ENCODE assay signal across 16 mouse cellular contexts in genomic region chr7:144626042-144626441, GRCm38 (mm10). TPM values are rescaled to one million over a fixed set of nuclear protein-coding genes. Genes with fewer than 3 reads are reported as not detected.
DNase-seq lines count a peak whose midpoint lies in the region; ATAC-seq lines count a peak whose summit lies in the region.
"Had no signal": no experiment of that assay in that cellular context is flagged by ENCODE, and none has a peak within 500 bp of the region (broad histone marks: within the 10 kb centered on the region; RNA-seq: fewer than 3 reads in every experiment).

No protein-coding gene starts in this region.

- no peak overlapping the region for H3K9ac ChIP-seq in forebrain, embryonic 16.5 days (replicated peaks; ENCODE audit: low read depth, low read length)
- no peak overlapping the region for H3K9ac ChIP-seq in midbrain, embryonic 14.5 days (replicated peaks; ENCODE audit: low read length)
- H3K9ac ChIP-seq: heart, embryonic 12.5 days; liver, embryonic 14.5 days; neural tube, embryonic 15.5 days had no signal

- no peak overlapping the region for H3K4me3 ChIP-seq in forebrain, embryonic 10.5 days
- no peak overlapping the region for H3K4me3 ChIP-seq in forebrain, embryonic 16.5 days (replicated peaks; ENCODE audit: low read length)
- no peak overlapping the region for H3K4me3 ChIP-seq in brown adipose tissue, adult 24 weeks (ENCODE audit: insufficient read depth, low read depth, low read length)
- no peak overlapping the region for H3K4me3 ChIP-seq in midbrain, embryonic 14.5 days (replicated peaks; ENCODE audit: low read depth, low read length)
- H3K4me3 ChIP-seq: gastrocnemius, adult 2 months; heart, embryonic 12.5 days; neural tube, embryonic 15.5 days had no signal

- peaks cover 9% of the 10 kb centered on the region; the same call in 1 of the 2 replicates for H3K9me3 ChIP-seq in forebrain, embryonic 10.5 days
- no peaks in the 10 kb centered on the region for H3K9me3 ChIP-seq in forebrain, embryonic 16.5 days (ENCODE audit: control insufficient read depth, low read length)
- H3K9me3 ChIP-seq in midbrain, embryonic 14.5 days (ENCODE audit: control insufficient read depth, low read length): no peaks in the 10 kb centered on the region
- H3K9me3 ChIP-seq: neural tube, embryonic 15.5 days had no signal

- intact Hi-C loops in left cerebral cortex, postnatal 4 days (cut with DNase I): no loop called here
- intact Hi-C loops in left cerebral cortex, postnatal 14 days (cut with DNase I): no loop called here

- peaks cover 75% of the 10 kb centered on the region for H3K27me3 ChIP-seq in forebrain, embryonic 10.5 days (ENCODE audit: poor library complexity, severe bottlenecking)
- H3K27me3 ChIP-seq in forebrain, embryonic 16.5 days (replicated peaks; ENCODE audit: control insufficient read depth, insufficient read depth, low read length): no peaks in the 10 kb centered on the region
- H3K27me3 ChIP-seq in midbrain, embryonic 14.5 days (ENCODE audit: control insufficient read depth, insufficient read depth, low read length): no peaks in the 10 kb centered on the region

- peaks cover 75% of the 10 kb centered on the region for H3K4me1 ChIP-seq in forebrain, embryonic 10.5 days
- peaks cover 27% of the 10 kb centered on the region for H3K4me1 ChIP-seq in forebrain, embryonic 16.5 days (replicated peaks; ENCODE audit: control insufficient read depth, insufficient read depth, low read length)
- no peaks in the 10 kb centered on the region for H3K4me1 ChIP-seq in brown adipose tissue, adult 24 weeks (ENCODE audit: control insufficient read depth, insufficient read depth, insufficient read length, low read length)
- peaks cover 40% of the 10 kb centered on the region for H3K4me1 ChIP-seq in midbrain, embryonic 14.5 days (ENCODE audit: control insufficient read depth, insufficient read depth, low read length)

- H3K4me2 ChIP-seq in forebrain, embryonic 16.5 days (ENCODE audit: low read length): no peak overlapping the region
- no peak overlapping the region for H3K4me2 ChIP-seq in midbrain, embryonic 14.5 days (ENCODE audit: low read length)
- H3K4me2 ChIP-seq: heart, embryonic 12.5 days; neural tube, embryonic 15.5 days had no signal

- WGBS in forebrain, embryonic 10.5 days: 83% methylated on average over 2 of the region's 2 CpGs
- WGBS in forebrain, embryonic 16.5 days: 47% methylated on average over 2 of the region's 2 CpGs
- WGBS in midbrain, embryonic 14.5 days: 74% methylated on average over 2 of the region's 2 CpGs

- H3K27ac ChIP-seq in forebrain, embryonic 10.5 days: peak overlapping the region; percentile 83
- no peak overlapping the region for H3K27ac ChIP-seq in forebrain, embryonic 16.5 days (ENCODE audit: low read length)
- 0 out of 2 replicates have a peak overlapping the region, but pooled peaks have one; percentile 41 for H3K27ac ChIP-seq in brown adipose tissue, adult 24 weeks (replicated peaks; ENCODE audit: low read depth, low read length)
- peak overlapping the region; percentile 79 for H3K27ac ChIP-seq in midbrain, embryonic 14.5 days (replicated peaks; ENCODE audit: low read depth, low read length)
- H3K27ac ChIP-seq: gastrocnemius, adult 2 months; liver, embryonic 14.5 days; neural tube, embryonic 15.5 days had no signal

- DNase-seq in forebrain, embryonic 10.5 days (ENCODE audit: extremely low spot score, low spot score): no peak
- DNase-seq in left cerebral cortex, postnatal 4 days: peak; percentile 49
- no peak for DNase-seq in left cerebral cortex, adult 11 months (ENCODE audit: low spot score)
- DNase-seq in midbrain, embryonic 14.5 days: no peak
- DNase-seq in gastrocnemius, adult 8-10 months (ENCODE audit: low spot score in 2 of 2): no peak
- DNase-seq in left cerebral cortex, postnatal 14 days (ENCODE audit: low spot score in 2 of 2): no peak
- DNase-seq: cerebellum, adult 9-10 months; gastrocnemius, adult 2 months; kidney, adult 8-10 months; layer of hippocampus, adult 9-11 months; lung, postnatal 4 days had no signal

- ATAC-seq in forebrain, embryonic 16.5 days: no peak
- no peak for ATAC-seq in midbrain, embryonic 14.5 days (ENCODE audit: low FRiP score, low TSS enrichment)

- peaks cover 40% of the 10 kb centered on the region for H3K36me3 ChIP-seq in forebrain, embryonic 10.5 days (replicated peaks)
- no peaks in the 10 kb centered on the region for H3K36me3 ChIP-seq in forebrain, embryonic 16.5 days (ENCODE audit: control insufficient read depth, insufficient read depth)
- no peaks in the 10 kb centered on the region for H3K36me3 ChIP-seq in midbrain, embryonic 14.5 days (ENCODE audit: control insufficient read depth, insufficient read depth, low read length)
- H3K36me3 ChIP-seq: neural tube, embryonic 15.5 days had no signal

RNA-seq across cellular contexts. Expression of gene Fadd, which starts 43.8 kb away (rescaled TPM):
- 11.4 and 12.1 TPM in 2 replicates for polyA plus RNA-seq in forebrain, embryonic 10.5 days (2016; fragmentation: Nextera tagmentation; extraction: Ambion mirVana)
- polyA plus RNA-seq in forebrain, embryonic 16.5 days (2015; fragmentation: Nextera tagmentation; extraction: Ambion mirVana): 5.2 and 5.8 TPM in 2 replicates
- 1 to 10 TPM; 3.5 to 4.3 TPM for total RNA-seq in left cerebral cortex, postnatal 4 days (2021)
- 3.5 and 6.4 TPM in 2 replicates for polyA plus RNA-seq in brown adipose tissue, adult 24 weeks (2012; ENCODE audit: insufficient read depth, insufficient read length, missing spikeins)
- polyA plus RNA-seq in midbrain, embryonic 14.5 days (2014; fragmentation: Nextera tagmentation; extraction: Ambion mirVana): 4.2 and 6.1 TPM in 2 replicates
- total RNA-seq in gastrocnemius, adult 8-10 months (2022): 1 to 10 TPM; 2.1 to 2.7 (median 2.4) TPM
- total RNA-seq in left cerebral cortex, postnatal 14 days (2021): 1 to 10 TPM; 2.0 to 2.3 TPM
